Mouse (Mus musculus) forebrain, embryonic 16.5 days (tissue): Measurements from ENCODE around the gene Gm20388. TPM values are rescaled to one million over a fixed set of nuclear protein-coding genes. Genes with fewer than 3 reads are reported as not detected.

Experiments
- ATAC-seq: fragments of 200-750 bp; cut with Nextera tagmentation; 2 replicates; pipeline ENCODE4 v1.8.0; 2017; ENCODE audit warnings: mild to moderate bottlenecking, moderate library complexity
- H3K27ac ChIP-seq: fragments of 300-500 bp; sonication (generic); 2 replicates; pipeline ENCODE4 v1.5.1; 2014; ENCODE audit warnings: low read length, control low read depth
- H3K27me3 ChIP-seq: fragments of 300-500 bp; sonication (generic); replicated peaks from 2 replicates; pipeline ENCODE4 v1.6.1; 2014; ENCODE audit warnings: low read length; ENCODE audit not compliant: control insufficient read depth, insufficient read depth
- H3K36me3 ChIP-seq: fragments of 300-500 bp; sonication (generic); 2 replicates; pipeline ENCODE4 v1.6.1; 2014; ENCODE audit not compliant: control insufficient read depth, insufficient read depth
- H3K4me1 ChIP-seq: fragments of 300-500 bp; sonication (generic); replicated peaks from 2 replicates; pipeline ENCODE4 v1.6.1; 2014; ENCODE audit warnings: low read length; ENCODE audit not compliant: control insufficient read depth, insufficient read depth
- H3K4me2 ChIP-seq: fragments of 300-500 bp; sonication (generic); 2 replicates; pipeline ENCODE4 v1.6.1; 2014; ENCODE audit warnings: mild to moderate bottlenecking, low read length, control low read depth
- H3K4me3 ChIP-seq: fragments of 300-500 bp; sonication (generic); replicated peaks from 2 replicates; pipeline ENCODE4 v1.5.1; 2014; ENCODE audit warnings: mild to moderate bottlenecking, low read length, control low read depth
- H3K9ac ChIP-seq: fragments of 300-500 bp; sonication (generic); replicated peaks from 2 replicates; pipeline ENCODE4 v1.6.1; 2014; ENCODE audit warnings: low read depth, low read length, control low read depth
- H3K9me3 ChIP-seq: fragments of 300-500 bp; sonication (generic); 2 replicates; pipeline ENCODE4 v1.6.1; 2016; ENCODE audit warnings: low read length; ENCODE audit not compliant: control insufficient read depth
- WGBS: fragments of 180-500 bp; shearing (Covaris S2); extraction: QIAGEN DNeasy Blood & Tissue Kit; methylation state at CpG from one replicate; pipeline ENCODE4 v1.1.7; 2014; 5-methylcytosine and 5-hydroxymethylcytosine counted together
- polyA plus RNA-seq: library from polyadenylated mRNA; unstranded; fragments of >200 nt; fragmentation: Nextera tagmentation; extraction: Ambion mirVana; gene quantifications from 2 replicates; pipeline ENCODE4 v1.2.1, GENCODE M21; 2015

Gene Gm20388
- polyA plus RNA-seq, 1 experiment from 2014 or later = 4.7 TPM

GRCm38 (mm10) chr8:122689315-122689714 lies 2778.7 kb downstream of the Gm20388 start:
- ATAC-seq = no peak
- H3K4me1 ChIP-seq = peaks cover 9% of the 10 kb centered on the region; the same call in 1 of the 2 replicates
- WGBS = 93% methylated on average over 1 of the region's 1 CpGs

GRCm38 (mm10) chr8:122691018-122691417 lies 2780.4 kb downstream of the Gm20388 start:
- H3K4me1 ChIP-seq = peaks cover 9% of the 10 kb centered on the region; the same call in 1 of the 2 replicates
- H3K9me3 ChIP-seq = no peaks in the 10 kb centered on the region
- H3K9ac ChIP-seq = no peak overlapping the region
- no peak overlapping the region for H3K4me3 ChIP-seq
- peak; percentile 45; the same call in 1 of the 2 replicates for ATAC-seq
- H3K4me2 ChIP-seq = no peak overlapping the region
- no peaks in the 10 kb centered on the region for H3K36me3 ChIP-seq
- H3K27ac ChIP-seq = no peak overlapping the region
- H3K27me3 ChIP-seq = no peaks in the 10 kb centered on the region
- WGBS = 52% methylated on average over 6 of the region's 6 CpGs

More at GRCm38 (mm10) chr8:122689315-122689714, 2778.7 kb downstream of the Gm20388 start:
- Histone ChIP-seq H3K27me3 (peaks cover 3% of the 10 kb centered on the region; the same call in 1 of the 2 replicates), H3K9me3 (no peaks in the 10 kb centered on the region), H3K4me2 (no peak overlapping the region), H3K27ac (no peak overlapping the region), H3K36me3 (no peaks in the 10 kb centered on the region), H3K4me3 (no peak overlapping the region), H3K9ac (no peak overlapping the region)

GRCm38 (mm10) chr8:122692152-122692551 lies 2781.5 kb downstream of the Gm20388 start:
- ATAC-seq = no peak
- Histone ChIP-seq H3K36me3 (no peaks in the 10 kb centered on the region), H3K4me3 (no peak overlapping the region), H3K27me3 (no peaks in the 10 kb centered on the region), H3K27ac (no peak overlapping the region), H3K9me3 (no peaks in the 10 kb centered on the region), H3K4me1 (peaks cover 3% of the 10 kb centered on the region; the same call in 1 of the 2 replicates), H3K4me2 (no peak overlapping the region), H3K9ac (no peak overlapping the region)
- 81% methylated on average over 8 of the region's 8 CpGs for WGBS

GRCm38 (mm10) chr8:122695438-122696042 lies 2784.9 kb downstream of the Gm20388 start:
- 81% methylated on average over 7 of the region's 7 CpGs for WGBS
- no peak for ATAC-seq
- no peak overlapping the region for H3K9ac ChIP-seq
- H3K27ac ChIP-seq = no peak overlapping the region
- H3K9me3 ChIP-seq = no peaks in the 10 kb centered on the region
- H3K27me3 ChIP-seq = no peaks in the 10 kb centered on the region
- H3K4me1 ChIP-seq = no peaks in the 10 kb centered on the region
- H3K36me3 ChIP-seq = no peaks in the 10 kb centered on the region
- no peak overlapping the region for H3K4me3 ChIP-seq
- no peak overlapping the region for H3K4me2 ChIP-seq

GRCm38 (mm10) chr8:122697181-122697581 lies 2786.5 kb downstream of the Gm20388 start:
- no peak for ATAC-seq
- H3K27ac ChIP-seq = no peak overlapping the region
- no peak overlapping the region for H3K4me3 ChIP-seq
- no peaks in the 10 kb centered on the region for H3K9me3 ChIP-seq
- H3K27me3 ChIP-seq = no peaks in the 10 kb centered on the region
- no peak overlapping the region for H3K4me2 ChIP-seq
- no peak overlapping the region for H3K9ac ChIP-seq
- no peaks in the 10 kb centered on the region for H3K36me3 ChIP-seq
- 73% methylated on average over 3 of the region's 3 CpGs for WGBS
- no peaks in the 10 kb centered on the region for H3K4me1 ChIP-seq

GRCm38 (mm10) chr8:122697586-122697985 lies 2786.9 kb downstream of the Gm20388 start:
- ATAC-seq = no peak
- WGBS = 81% methylated on average over 6 of the region's 6 CpGs
- H3K4me1 ChIP-seq = no peaks in the 10 kb centered on the region

GRCm38 (mm10) chr8:122698254-122698768 lies 2787.7 kb downstream of the Gm20388 start:
- no peaks in the 10 kb centered on the region for H3K9me3 ChIP-seq
- H3K9ac ChIP-seq = no peak overlapping the region
- ATAC-seq = no peak
- WGBS = 82% methylated on average over 5 of the region's 5 CpGs
- no peaks in the 10 kb centered on the region for H3K4me1 ChIP-seq
- H3K27ac ChIP-seq = no peak overlapping the region
- no peaks in the 10 kb centered on the region for H3K36me3 ChIP-seq
- H3K27me3 ChIP-seq = no peaks in the 10 kb centered on the region
- no peak overlapping the region for H3K4me2 ChIP-seq
- H3K4me3 ChIP-seq = no peak overlapping the region

More at GRCm38 (mm10) chr8:122697586-122697985, 2786.9 kb downstream of the Gm20388 start:
- Histone ChIP-seq H3K27ac (no peak overlapping the region), H3K4me3 (no peak overlapping the region), H3K27me3 (no peaks in the 10 kb centered on the region), H3K9ac (no peak overlapping the region), H3K4me2 (no peak overlapping the region), H3K9me3 (no peaks in the 10 kb centered on the region), H3K36me3 (no peaks in the 10 kb centered on the region)

- H3K4me3 ChIP-seq = no peak within 1 kb of the TSS
- no peaks in the 10 kb centered on the region for H3K4me1 ChIP-seq
- H3K9ac ChIP-seq = no peak within 1 kb of the TSS
- no peaks in the 10 kb centered on the region for H3K36me3 ChIP-seq
- 67% methylated on average over 13 of the region's 13 CpGs for WGBS
- H3K27ac ChIP-seq = no peak within 1 kb of the TSS
- no peak for ATAC-seq
- no peaks in the 10 kb centered on the region for H3K9me3 ChIP-seq
- no peak within 1 kb of the TSS for H3K4me2 ChIP-seq
- H3K27me3 ChIP-seq = no peaks in the 10 kb centered on the region
Observed at GRCm38 (mm10) chr8:122699005-122699492, 2788.4 kb downstream of the Gm20388 start, which contains the start of gene Cbfa2t3. Gene Cbfa2t3 (minus strand): TSS chr8:122699109.

- WGBS = 81% methylated on average over 13 of the region's 13 CpGs
- Histone ChIP-seq H3K4me2 (no peak overlapping the region), H3K9ac (no peak overlapping the region), H3K9me3 (no peaks in the 10 kb centered on the region), H3K4me3 (no peak overlapping the region), H3K27me3 (no peaks in the 10 kb centered on the region), H3K36me3 (no peaks in the 10 kb centered on the region), H3K4me1 (peaks cover under 1% of the 10 kb centered on the region; the same call in 1 of the 2 replicates), H3K27ac (no peak overlapping the region)
- ATAC-seq = no peak
Observed at GRCm38 (mm10) chr8:122700628-122701027, 2790.0 kb downstream of the Gm20388 start.
